Mouse (Mus musculus): ENCODE data around the gene Olfr446. TPM values are rescaled to one million over a fixed set of nuclear protein-coding genes. Genes with fewer than 3 reads are reported as not detected.

Gene Olfr446
- total RNA-seq (2014; rRNA removed; ENCODE audit: low replicate concordance) (not detected in 2 replicates), polyA plus RNA-seq (2015; fragmentation: Nextera tagmentation; extraction: Ambion mirVana) (not detected in 2 replicates)

- no peaks in the 10 kb centered on the region for H3K27me3 ChIP-seq (ENCODE audit: control insufficient read depth, insufficient read depth, low read length)
- TF ChIP-seq CTCF (IDR thresholded peaks at IDR 0.05; ENCODE audit: low read depth) (no peak), EP300 (IDR thresholded peaks at IDR 0.05; ENCODE audit: low read depth) (no peak)
- no peak within 1 kb of the TSS for H3K27ac ChIP-seq (ENCODE audit: low read depth)
- H3K4me2 ChIP-seq (ENCODE audit: low read depth, low read length), result no peak within 1 kb of the TSS
- no peak within 1 kb of the TSS for H3K9ac ChIP-seq (replicated peaks; ENCODE audit: low read depth, low read length)
- H3K4me3 ChIP-seq (ENCODE audit: low read depth, low read length), result no peak within 1 kb of the TSS
- H3K9me3 ChIP-seq (replicated peaks; ENCODE audit: control insufficient read depth, low read length), result no peaks in the 10 kb centered on the region
- H3K4me1 ChIP-seq (ENCODE audit: control insufficient read depth, insufficient read depth), result no peaks in the 10 kb centered on the region
- H3K36me3 ChIP-seq (replicated peaks; ENCODE audit: control insufficient read depth, insufficient read depth, low read length), result no peaks in the 10 kb centered on the region
- ATAC-seq (ENCODE audit: insufficient read depth, low read depth) (no peak), DNase-seq (ENCODE audit: low spot score) (no peak)
- 49% methylated on average over 2 of the region's 2 CpGs for WGBS
Measured at GRCm38 (mm10) chr6:42921077-42921476, at the start of gene Olfr446. Olfr446 (plus strand) TSS chr6:42921377.

GRCm38 (mm10) chr6:42876323-42876722 lies 44.9 kb upstream of the Olfr446 start:
- H3K27me3 ChIP-seq (ENCODE audit: control insufficient read depth, insufficient read depth, low read length), result no peaks in the 10 kb centered on the region
- H3K4me1 ChIP-seq (ENCODE audit: control insufficient read depth, insufficient read depth), result no peaks in the 10 kb centered on the region
- H3K9ac ChIP-seq (replicated peaks; ENCODE audit: low read depth, low read length), result no peak overlapping the region
- ATAC-seq (ENCODE audit: insufficient read depth, low read depth), result no peak
- TF ChIP-seq CTCF (IDR thresholded peaks at IDR 0.05; ENCODE audit: low read depth), result no peak
- TF ChIP-seq EP300 (IDR thresholded peaks at IDR 0.05; ENCODE audit: low read depth), result no peak
- H3K36me3 ChIP-seq (replicated peaks; ENCODE audit: control insufficient read depth, insufficient read depth, low read length), result no peaks in the 10 kb centered on the region
- no peak overlapping the region for H3K4me3 ChIP-seq (ENCODE audit: low read depth, low read length)
- no peak for DNase-seq (ENCODE audit: low spot score)
- no peak overlapping the region for H3K27ac ChIP-seq (ENCODE audit: low read depth)
- no peak overlapping the region for H3K4me2 ChIP-seq (ENCODE audit: low read depth, low read length)
- 0 out of 2 replicates have a peak, but pooled peaks cover 3% of the 10 kb centered on the region for H3K9me3 ChIP-seq (replicated peaks; ENCODE audit: control insufficient read depth, low read length)

GRCm38 (mm10) chr6:42890141-42890540 lies 31.0 kb upstream of the Olfr446 start, which contains the start of gene Olfr448:
Olfr448 (plus strand) TSS chr6:42890441.
- no peak within 1 kb of the TSS for H3K27ac ChIP-seq (ENCODE audit: low read depth)
- DNase-seq (ENCODE audit: low spot score) (no peak), ATAC-seq (ENCODE audit: insufficient read depth, low read depth) (no peak)
- no peaks in the 10 kb centered on the region for H3K4me1 ChIP-seq (ENCODE audit: control insufficient read depth, insufficient read depth)
- no peak within 1 kb of the TSS for H3K4me2 ChIP-seq (ENCODE audit: low read depth, low read length)
- H3K9ac ChIP-seq (replicated peaks; ENCODE audit: low read depth, low read length), result no peak within 1 kb of the TSS
- no peak within 1 kb of the TSS for H3K4me3 ChIP-seq (ENCODE audit: low read depth, low read length)
- H3K9me3 ChIP-seq (replicated peaks; ENCODE audit: control insufficient read depth, low read length), result no peaks in the 10 kb centered on the region
- 75% methylated on average over 1 of the region's 1 CpGs for WGBS
- no peak for TF ChIP-seq EP300 (IDR thresholded peaks at IDR 0.05; ENCODE audit: low read depth)
- no peak for TF ChIP-seq CTCF (IDR thresholded peaks at IDR 0.05; ENCODE audit: low read depth)
- H3K36me3 ChIP-seq (replicated peaks; ENCODE audit: control insufficient read depth, insufficient read depth, low read length), result no peaks in the 10 kb centered on the region
- no peaks in the 10 kb centered on the region for H3K27me3 ChIP-seq (ENCODE audit: control insufficient read depth, insufficient read depth, low read length)

GRCm38 (mm10) chr6:42900345-42900744 lies 20.8 kb upstream of the Olfr446 start:
- Histone ChIP-seq H3K27ac (ENCODE audit: low read depth) (no peak overlapping the region), H3K4me3 (ENCODE audit: low read depth, low read length) (no peak overlapping the region), H3K4me1 (ENCODE audit: control insufficient read depth, insufficient read depth) (no peaks in the 10 kb centered on the region), H3K27me3 (ENCODE audit: control insufficient read depth, insufficient read depth, low read length) (no peaks in the 10 kb centered on the region), H3K9ac (replicated peaks; ENCODE audit: low read depth, low read length) (no peak overlapping the region), H3K9me3 (replicated peaks; ENCODE audit: control insufficient read depth, low read length) (no peaks in the 10 kb centered on the region), H3K4me2 (ENCODE audit: low read depth, low read length) (no peak overlapping the region), H3K36me3 (replicated peaks; ENCODE audit: control insufficient read depth, insufficient read depth, low read length) (no peaks in the 10 kb centered on the region)
- WGBS, result 0% methylated on average over 1 of the region's 1 CpGs
- TF ChIP-seq EP300 (IDR thresholded peaks at IDR 0.05; ENCODE audit: low read depth), result no peak
- TF ChIP-seq CTCF (IDR thresholded peaks at IDR 0.05; ENCODE audit: low read depth), result no peak
- DNase-seq (ENCODE audit: low spot score) (no peak), ATAC-seq (ENCODE audit: insufficient read depth, low read depth) (no peak)

- Histone ChIP-seq H3K4me3 (ENCODE audit: low read depth, low read length) (no peak within 1 kb of the TSS), H3K27ac (ENCODE audit: low read depth) (no peak within 1 kb of the TSS), H3K27me3 (ENCODE audit: control insufficient read depth, insufficient read depth, low read length) (no peaks in the 10 kb centered on the region), H3K4me1 (ENCODE audit: control insufficient read depth, insufficient read depth) (no peaks in the 10 kb centered on the region), H3K9ac (replicated peaks; ENCODE audit: low read depth, low read length) (no peak within 1 kb of the TSS), H3K9me3 (replicated peaks; ENCODE audit: control insufficient read depth, low read length) (no peaks in the 10 kb centered on the region), H3K4me2 (ENCODE audit: low read depth, low read length) (no peak within 1 kb of the TSS), H3K36me3 (replicated peaks; ENCODE audit: control insufficient read depth, insufficient read depth, low read length) (no peaks in the 10 kb centered on the region)
- TF ChIP-seq CTCF (IDR thresholded peaks at IDR 0.05; ENCODE audit: low read depth), result no peak
- TF ChIP-seq EP300 (IDR thresholded peaks at IDR 0.05; ENCODE audit: low read depth), result no peak
- DNase-seq (ENCODE audit: low spot score) (no peak), ATAC-seq (ENCODE audit: insufficient read depth, low read depth) (no peak)
Measured at GRCm38 (mm10) chr6:42908578-42908977, 12.6 kb upstream of the Olfr446 start, which contains the start of gene Olfr447. Olfr447 (plus strand) TSS chr6:42908878.

GRCm38 (mm10) chr6:42948767-42949166 lies 27.6 kb downstream of the Olfr446 start, which contains the start of gene Olfr444:
Olfr444 (plus strand) TSS chr6:42949067.
- Histone ChIP-seq H3K36me3 (replicated peaks; ENCODE audit: control insufficient read depth, insufficient read depth, low read length) (no peaks in the 10 kb centered on the region), H3K4me1 (ENCODE audit: control insufficient read depth, insufficient read depth) (no peaks in the 10 kb centered on the region), H3K27ac (ENCODE audit: low read depth) (no peak within 1 kb of the TSS), H3K4me3 (ENCODE audit: low read depth, low read length) (no peak within 1 kb of the TSS), H3K27me3 (ENCODE audit: control insufficient read depth, insufficient read depth, low read length) (no peaks in the 10 kb centered on the region), H3K9me3 (replicated peaks; ENCODE audit: control insufficient read depth, low read length) (no peaks in the 10 kb centered on the region), H3K9ac (replicated peaks; ENCODE audit: low read depth, low read length) (no peak within 1 kb of the TSS), H3K4me2 (ENCODE audit: low read depth, low read length) (no peak within 1 kb of the TSS)
- TF ChIP-seq EP300 (IDR thresholded peaks at IDR 0.05; ENCODE audit: low read depth), result no peak
- no peak for TF ChIP-seq CTCF (IDR thresholded peaks at IDR 0.05; ENCODE audit: low read depth)
- WGBS, result 46% methylated on average over 1 of the region's 1 CpGs
- DNase-seq (ENCODE audit: low spot score), result no peak
- no peak for ATAC-seq (ENCODE audit: insufficient read depth, low read depth)
